Mouse (Mus musculus) adipocyte (in vitro differentiated cells): ENCODE measurements around the gene Cd79a.

Experiments
- DNase-seq: peaks from one replicate; pipeline ENCODE4 v3.0.0-alpha.2; 2016; ENCODE audit warnings: low spot score

Cd79a gene

GRCm38 (mm10) chr7:24897224-24897623, at the start of gene Cd79a:
Cd79a (plus strand) TSS chr7:24897381.
- no peak for DNase-seq

GRCm38 (mm10) chr7:24850162-24850561, 47.0 kb upstream of the Cd79a start:
- DNase-seq: no peak

DNA sequence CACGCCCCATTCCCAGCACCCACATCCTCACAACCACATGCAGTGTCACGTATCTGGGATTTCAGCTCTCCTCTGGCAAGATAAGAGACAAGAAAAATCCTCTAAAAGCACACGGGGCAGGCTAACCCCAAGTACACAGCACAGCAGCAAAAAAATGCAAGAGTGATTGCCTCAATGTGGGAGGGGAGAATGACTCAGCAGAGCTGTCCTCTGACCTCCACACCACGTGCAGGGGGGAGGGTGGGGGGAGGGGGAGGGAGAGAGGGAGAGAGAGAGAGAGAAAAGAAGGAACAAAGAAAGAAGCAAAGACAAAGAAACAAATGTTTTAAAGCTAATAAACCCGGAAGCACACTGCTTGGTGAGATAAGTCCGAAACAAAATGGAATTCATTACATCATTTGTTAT, 46.3 kb upstream of the Cd79a start:
- peak; percentile 70 for DNase-seq

GRCm38 (mm10) chr7:24851596-24852325, 45.4 kb upstream of the Cd79a start:
- DNase-seq: no peak

DNA sequence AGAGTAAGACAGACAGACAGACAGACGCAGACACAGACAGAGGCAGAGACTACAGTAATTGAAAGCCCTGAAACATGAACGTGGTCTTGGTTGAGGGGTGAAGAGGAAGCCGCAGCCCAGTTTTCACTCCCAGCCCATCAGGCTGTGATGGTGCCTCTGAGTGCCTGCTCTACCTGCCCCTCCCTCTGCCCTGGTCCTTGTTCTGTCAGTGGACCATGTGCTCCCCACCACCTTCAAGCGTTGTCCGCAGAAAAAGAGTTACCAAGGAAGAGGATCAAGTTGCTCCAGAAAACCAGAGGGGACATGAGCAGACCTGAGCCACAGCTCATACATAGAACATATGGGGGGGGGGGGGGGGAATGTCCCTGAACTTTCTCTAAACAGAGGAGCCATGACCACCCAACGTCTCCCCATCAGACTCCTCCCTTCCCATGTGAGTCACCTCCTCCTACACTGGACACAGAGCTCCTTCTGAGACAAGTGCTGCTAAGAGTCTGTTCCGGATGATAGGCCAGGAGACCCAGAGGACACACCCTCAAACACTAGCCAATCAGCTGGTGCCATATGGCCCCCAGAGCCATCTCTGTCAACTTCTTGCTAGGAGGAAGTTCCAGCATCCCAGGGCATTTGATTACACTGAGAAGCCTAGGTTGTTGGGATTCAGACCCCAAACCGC, 44.5 kb upstream of the Cd79a start:
- no peak for DNase-seq

- no peak for DNase-seq
Measured at GRCm38 (mm10) chr7:24853233-24853563, 44.0 kb upstream of the Cd79a start.

DNA sequence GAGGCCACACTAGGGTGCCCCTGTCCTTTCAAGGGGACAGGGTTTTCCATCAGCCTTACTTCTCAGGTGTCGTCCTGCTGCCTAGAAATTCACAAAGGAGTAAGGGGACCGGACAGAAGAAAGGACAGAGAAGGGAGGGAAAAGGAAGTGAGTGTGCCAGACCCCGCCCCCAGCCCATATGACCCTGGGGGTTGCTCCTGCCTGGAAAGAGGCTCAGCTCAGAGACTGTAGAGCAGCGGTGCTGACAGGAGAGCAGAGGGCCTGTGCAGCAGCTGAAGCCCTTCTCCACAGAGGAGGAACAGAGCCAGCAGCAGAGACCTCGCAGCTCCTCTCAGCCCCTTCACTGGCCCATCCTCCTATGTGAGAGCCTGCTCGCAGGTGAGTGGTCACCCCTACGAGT, 43.5 kb upstream of the Cd79a start:
- no peak for DNase-seq

- no peak for DNase-seq
Measured at GRCm38 (mm10) chr7:24856460-24857120, 40.6 kb upstream of the Cd79a start.

DNA sequence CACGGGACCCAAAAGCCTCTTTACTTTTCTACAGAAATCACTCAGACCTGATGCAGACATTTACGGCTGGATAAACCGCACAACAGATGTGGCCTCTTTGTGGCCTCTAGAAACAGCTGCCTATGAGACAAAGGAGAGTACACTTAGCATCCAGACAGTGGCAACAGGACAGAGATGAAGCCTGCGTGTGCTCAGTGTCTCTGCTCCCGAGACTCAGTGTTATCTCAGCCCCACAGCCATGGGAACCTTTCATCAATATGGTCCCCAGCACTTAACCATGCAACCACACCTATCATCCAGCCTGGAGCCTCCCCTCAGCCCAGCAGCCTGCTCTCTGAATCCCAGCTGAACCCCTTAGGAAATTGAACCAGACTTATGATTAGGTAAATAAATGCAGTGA, 37.9 kb upstream of the Cd79a start:
- DNase-seq: no peak

GRCm38 (mm10) chr7:24861913-24862312, 35.3 kb upstream of the Cd79a start, which contains the start of gene Gm9844:
Gm9844 (plus strand) TSS chr7:24862213.
- no peak for DNase-seq

GRCm38 (mm10) chr7:24862853-24863252, 34.3 kb upstream of the Cd79a start:
- DNase-seq: no peak

DNA sequence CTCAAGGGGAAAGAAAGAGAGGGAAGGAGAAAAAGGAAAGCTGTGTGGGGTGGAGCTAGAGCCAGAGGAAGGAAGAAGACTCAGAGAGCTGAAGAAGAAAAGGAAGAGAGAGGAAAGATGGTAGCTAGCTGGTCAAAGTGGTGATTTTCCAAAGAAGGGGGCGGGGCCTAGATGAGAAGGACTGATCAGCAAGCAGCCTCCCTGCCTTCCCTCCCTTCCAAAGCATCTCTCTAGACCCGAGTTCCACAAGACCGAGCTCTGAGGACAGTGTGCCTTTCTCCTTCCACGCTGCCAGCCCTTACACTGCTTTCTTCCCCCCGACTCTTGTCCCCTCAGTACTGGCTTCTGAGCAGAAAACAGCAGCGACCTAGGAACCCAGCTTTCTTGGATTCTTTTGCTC, 33.0 kb upstream of the Cd79a start:
- no peak for DNase-seq

- DNase-seq: no peak
Measured at GRCm38 (mm10) chr7:24869080-24869479, 28.1 kb upstream of the Cd79a start.

- DNase-seq: no peak
Measured at GRCm38 (mm10) chr7:24869532-24870165, 27.5 kb upstream of the Cd79a start, which contains the start of the genes Lypd4 and Dmrtc2. Lypd4 (minus strand) TSS chr7:24869941. Dmrtc2 (plus strand) TSS chr7:24870057.

- no peak for DNase-seq
Measured at GRCm38 (mm10) chr7:24877588-24877987, 19.6 kb upstream of the Cd79a start.

DNA sequence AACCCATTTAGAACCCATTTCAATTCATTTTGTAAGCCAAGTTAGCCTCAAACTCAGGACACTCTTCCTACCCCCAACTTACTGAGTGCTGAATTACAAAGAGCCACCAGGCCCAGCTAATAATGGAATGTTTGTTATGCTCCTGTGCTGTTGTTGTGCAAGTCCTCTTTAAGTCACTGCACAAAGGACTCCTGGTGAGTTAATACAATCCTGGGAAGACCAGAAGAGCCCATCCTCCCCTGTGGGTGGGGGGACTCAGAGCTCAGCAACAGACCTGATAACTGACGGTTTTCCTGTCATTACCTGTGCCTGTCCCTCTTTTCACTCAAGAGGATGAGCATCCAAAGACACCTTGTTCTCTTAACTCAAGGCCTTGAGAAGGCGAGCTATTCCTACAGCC, 17.6 kb upstream of the Cd79a start:
- no peak for DNase-seq

GRCm38 (mm10) chr7:24882416-24883199, 14.6 kb upstream of the Cd79a start:
- DNase-seq: no peak

- peak; percentile 99 for DNase-seq
Measured at GRCm38 (mm10) chr7:24883896-24884692, 13.1 kb upstream of the Cd79a start, which contains the start of gene Rps19. Rps19 (plus strand) TSS chr7:24884371.

- peak; percentile 47 for DNase-seq
Measured at GRCm38 (mm10) chr7:24884693-24885291, 12.4 kb upstream of the Cd79a start.
